Mouse (Mus musculus): ENCODE measurements around the gene Tmem8b. TPM values are rescaled to one million over a fixed set of nuclear protein-coding genes. Genes with fewer than 3 reads are reported as not detected.

Tmem8b gene
- polyA plus RNA-seq, 1 experiment from 2014 or later = 1.1 TPM

DNA sequence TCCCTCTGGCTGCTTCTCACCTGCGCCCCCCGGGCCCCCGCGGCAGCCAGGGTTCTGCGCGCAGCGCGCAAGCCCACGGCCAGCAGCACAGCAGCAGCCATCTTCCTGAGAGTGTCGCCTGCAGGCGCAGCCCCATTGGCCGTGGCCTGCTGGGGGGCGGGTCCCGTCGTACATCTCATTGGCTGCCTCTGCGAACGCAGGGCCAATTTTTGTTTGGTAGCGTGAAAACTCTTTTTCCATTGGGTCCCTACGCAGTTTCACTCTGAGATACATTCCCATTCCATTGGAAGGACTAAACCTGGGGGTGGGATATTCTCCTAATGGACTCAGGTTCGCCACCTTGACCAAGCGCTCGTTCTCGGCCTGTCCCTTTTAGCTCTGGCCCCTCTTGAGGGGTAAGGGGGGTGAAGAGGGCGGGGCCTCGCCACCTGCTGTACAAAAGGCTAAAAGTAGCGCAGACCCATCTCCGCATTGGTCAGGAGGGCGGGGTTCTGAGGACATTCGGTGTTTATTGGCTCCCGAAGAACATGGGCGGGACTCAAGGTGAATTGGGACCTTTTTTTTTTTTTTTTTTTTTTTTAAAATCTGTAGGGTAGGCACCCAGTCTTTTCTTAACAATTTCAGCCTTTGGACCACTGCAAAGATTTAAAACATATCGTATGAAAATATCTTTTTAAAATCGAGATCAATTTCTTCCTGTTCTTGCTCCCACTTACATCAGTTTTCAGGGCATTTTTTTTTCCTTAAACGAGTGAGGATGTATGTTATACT lies 12.2 kb upstream of the Tmem8b start, which contains the start of gene Hint2:
Hint2 (minus strand) TSS at position 128 of the 771 bp plus-strand sequence.
- DNase-seq (ENCODE audit: low spot score) = peak; percentile 96

DNA sequence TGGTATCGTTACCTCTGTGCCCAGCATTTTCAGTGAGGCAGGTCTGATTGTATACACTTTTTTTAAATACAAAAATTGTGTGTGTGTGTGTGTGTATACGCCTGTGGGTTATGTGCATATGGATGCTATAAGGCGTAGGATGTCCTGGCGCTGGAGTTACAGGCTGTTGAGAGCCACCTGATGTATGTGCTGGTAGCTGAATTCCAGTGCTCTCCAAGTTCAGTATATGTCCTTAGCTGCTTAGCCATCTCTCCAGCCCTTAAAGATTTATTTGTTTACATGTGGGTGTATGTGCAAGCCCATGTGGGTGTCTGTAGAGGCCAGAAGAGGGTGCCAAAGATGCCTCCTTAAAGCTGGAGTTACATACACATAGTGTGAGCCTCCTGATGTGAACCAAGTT lies 11.6 kb upstream of the Tmem8b start:
- DNase-seq (ENCODE audit: low spot score) = peak; percentile 14

DNA sequence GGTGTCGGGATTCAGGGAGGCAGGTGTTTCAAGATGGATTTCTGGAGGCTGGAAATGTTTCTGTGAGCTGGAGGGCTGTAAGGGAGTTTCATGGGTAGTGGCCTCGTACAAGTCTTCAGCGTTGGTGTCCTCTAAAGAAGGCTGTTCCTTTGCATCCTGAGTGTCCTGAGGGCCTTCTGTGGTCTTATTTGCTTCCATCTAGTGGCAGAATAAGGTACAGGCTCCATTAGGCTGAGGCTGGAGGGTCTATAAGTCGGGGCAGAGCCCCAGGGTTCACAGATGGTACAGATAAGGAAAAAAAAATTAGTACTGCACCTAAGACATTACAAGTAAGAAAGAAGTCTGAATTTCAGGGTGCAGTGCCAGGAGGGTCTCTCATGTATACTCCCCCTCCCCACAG lies 2.4 kb upstream of the Tmem8b start:
- peak; percentile 27 for DNase-seq (ENCODE audit: low spot score)

DNA sequence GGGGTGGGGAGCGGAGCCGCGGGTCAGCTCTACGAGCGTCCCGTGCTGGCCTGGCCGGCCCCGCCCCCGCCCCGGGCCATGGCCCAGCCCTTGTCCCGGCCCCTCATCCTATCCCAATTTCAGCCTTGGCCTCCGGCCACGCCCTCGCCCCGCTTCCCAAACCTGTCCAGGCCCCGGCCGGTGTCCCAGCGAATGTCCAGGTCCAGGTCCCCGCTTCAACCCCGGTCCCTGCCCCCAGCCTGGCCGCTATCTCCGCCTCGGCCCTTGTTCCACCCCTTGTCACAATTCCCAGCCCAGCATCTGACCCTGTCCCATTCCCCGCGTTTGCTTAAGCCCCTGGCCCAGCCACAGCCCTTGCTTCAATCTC lies 640 bp downstream of the Tmem8b start:
- no peak for DNase-seq (ENCODE audit: low spot score)

DNA sequence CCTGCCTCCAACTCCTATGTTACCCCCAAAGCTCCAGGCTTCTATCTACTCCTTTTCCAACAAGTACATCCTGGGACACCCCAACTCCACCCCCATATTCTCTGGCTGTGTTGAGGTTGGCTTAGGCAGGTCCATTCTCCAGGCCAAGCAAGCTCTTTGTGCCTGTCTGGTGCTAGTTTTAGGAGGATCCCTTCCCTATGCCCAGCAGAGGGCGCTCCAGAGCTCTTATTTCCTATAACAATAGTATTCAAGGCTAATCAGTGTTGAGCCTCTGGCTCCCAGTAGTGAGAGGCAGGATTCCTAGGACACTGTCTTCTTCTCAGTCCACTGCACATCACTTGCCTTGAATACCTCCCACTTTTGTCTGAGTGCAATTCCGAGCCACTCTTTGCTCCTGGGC lies 3.3 kb downstream of the Tmem8b start:
- DNase-seq (ENCODE audit: low spot score) = peak; percentile 80

DNA sequence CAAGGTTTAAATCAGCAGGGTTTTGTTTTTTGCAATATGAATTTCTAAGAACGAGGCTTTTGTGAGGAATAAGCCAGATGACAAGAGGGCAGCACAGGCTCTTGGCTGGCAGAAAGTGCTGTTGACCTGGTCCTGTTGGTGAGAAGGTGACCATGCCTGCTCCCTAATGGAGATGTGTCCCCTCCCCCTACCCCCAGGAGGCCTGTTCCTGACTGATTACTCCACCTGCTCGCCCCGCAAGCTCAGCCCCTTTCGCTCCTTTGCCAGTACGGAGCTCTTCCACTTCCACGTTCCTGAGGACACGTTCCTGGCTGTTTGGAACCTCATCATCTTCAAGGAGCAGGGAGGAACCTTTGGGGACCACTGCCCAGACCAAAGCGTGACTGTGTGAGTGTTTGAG lies 4.9 kb downstream of the Tmem8b start:
- DNase-seq (ENCODE audit: low spot score) = no peak

DNA sequence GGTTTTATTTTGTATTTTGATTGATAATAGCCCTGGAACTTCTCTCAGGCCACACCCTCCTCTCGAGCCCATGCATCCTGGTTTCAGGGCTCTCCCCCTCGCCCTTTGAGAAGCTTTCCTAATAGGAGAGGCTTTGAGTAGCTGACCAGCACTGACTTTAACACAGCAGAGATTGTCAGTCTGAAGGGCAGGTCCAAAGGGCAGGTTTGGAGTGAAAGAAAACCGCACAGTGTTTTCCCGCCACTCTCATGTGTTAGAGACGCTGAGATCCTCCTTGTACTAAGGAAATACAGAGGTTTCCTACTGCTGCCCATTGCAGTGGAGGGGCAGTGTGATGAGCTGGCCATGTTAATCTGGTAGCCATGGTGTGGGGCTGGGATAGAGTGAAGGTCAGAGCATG lies 6.2 kb downstream of the Tmem8b start:
- no peak for DNase-seq (ENCODE audit: low spot score)

DNA sequence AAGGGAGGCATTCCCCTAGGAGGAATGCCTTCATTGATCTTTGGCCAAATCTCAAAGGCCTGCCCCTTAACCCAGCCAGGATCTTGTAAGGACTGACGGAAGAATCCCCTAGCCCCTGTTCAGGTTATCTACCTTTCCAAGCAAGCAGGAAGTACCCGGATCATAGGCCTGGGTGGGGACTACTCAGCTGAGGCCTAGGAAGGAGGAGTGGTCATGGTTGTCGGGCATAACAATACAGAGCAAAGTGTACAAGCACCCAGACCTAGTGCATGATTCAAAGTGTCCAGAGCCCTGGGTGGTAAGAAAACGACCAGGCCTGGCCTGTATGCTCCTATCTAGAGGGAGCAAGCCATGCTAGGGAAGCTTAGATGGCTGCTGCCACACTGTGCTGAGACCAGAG lies 6.8 kb downstream of the Tmem8b start:
- no peak for DNase-seq (ENCODE audit: low spot score)

DNA sequence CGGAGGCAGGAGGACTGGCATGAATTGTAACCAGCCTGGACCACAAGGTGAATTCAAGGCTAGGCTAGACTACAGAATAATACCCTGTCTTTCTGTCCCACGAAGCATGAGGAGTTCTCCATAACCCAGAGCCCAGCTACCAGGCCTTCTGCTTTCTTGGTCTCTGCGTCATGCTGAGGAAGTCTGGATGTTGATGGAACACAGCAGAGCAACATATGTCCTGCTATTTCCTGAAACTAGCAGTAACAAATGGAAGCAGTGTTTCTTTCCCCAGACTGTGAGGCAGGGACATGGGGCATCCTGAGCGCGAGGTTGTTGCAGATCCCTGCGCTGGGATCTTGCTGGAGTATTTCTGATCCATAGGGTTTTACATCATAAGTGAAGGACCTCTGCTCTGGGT lies 9.8 kb downstream of the Tmem8b start:
- no peak for DNase-seq (ENCODE audit: low spot score)

DNA sequence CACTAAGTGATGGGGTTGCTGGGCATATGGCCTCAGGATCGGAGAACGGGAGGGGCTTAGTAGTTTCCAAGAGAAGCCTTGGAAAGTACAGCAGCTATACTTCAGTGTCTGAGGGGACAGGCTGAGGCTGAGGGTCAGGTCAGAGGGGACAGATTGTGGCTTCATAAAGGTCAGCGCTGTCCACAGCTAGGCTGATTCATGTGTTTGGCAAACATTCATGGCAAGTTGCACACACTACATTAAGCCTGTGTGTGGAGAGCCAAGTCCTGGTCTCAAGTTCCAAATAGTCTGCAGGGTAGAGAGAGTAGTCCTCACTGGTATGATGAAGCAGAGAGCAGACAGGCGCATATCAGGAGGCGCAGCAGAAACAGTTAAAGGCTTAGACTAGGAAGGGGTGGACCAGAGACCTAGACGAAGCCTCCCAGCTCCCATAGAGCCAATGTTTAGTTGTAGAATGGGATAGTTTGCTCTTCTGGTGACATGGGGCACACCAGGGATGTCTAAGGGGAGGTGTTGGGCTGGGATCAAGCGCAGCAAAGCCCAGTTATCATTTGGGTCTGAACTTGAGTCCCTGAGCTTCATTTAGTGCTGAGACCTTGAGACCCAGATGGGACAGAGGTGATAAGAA lies 10.8 kb downstream of the Tmem8b start:
- no peak for DNase-seq (ENCODE audit: low spot score)

DNA sequence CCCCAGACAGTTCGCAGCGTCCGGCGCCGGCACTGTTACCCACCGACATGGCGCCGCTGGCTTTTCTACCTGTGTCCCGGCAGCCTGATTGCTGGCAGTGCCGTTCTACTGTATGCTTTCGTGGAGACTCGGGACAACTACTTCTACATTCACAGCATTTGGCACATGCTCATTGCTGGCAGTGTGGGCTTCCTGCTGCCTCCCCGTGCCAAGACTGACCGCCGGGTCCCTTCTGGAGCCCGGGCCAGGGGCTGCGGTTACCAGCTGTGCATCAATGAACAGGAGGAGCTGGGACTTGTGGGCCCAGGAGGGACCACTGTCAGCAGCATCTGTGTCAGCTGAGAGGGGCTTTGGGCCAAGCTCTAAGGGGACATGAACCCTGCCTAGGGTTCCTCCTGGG lies 21.2 kb downstream of the Tmem8b start:
- no peak for DNase-seq (ENCODE audit: low spot score)

DNA sequence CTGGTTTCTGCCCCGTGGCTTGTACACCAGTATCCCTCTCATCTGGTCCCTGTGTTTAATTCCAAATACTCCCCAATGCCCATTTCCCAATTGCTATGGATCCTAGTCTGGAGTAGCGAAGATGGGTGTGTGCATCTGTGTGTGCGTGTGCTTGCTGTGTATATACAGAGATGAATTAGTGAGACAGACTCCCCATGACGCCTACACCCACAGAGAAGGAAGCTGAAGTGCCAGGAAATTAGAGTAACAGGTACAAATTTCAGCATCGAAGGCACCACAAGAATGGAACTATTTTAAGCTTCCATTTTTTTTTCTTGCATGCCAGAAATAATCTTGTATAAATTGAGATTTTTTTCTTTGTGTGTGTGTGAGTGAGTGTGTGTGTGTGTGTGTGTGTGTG lies 22.3 kb downstream of the Tmem8b start:
- no peak for DNase-seq (ENCODE audit: low spot score)

DNA sequence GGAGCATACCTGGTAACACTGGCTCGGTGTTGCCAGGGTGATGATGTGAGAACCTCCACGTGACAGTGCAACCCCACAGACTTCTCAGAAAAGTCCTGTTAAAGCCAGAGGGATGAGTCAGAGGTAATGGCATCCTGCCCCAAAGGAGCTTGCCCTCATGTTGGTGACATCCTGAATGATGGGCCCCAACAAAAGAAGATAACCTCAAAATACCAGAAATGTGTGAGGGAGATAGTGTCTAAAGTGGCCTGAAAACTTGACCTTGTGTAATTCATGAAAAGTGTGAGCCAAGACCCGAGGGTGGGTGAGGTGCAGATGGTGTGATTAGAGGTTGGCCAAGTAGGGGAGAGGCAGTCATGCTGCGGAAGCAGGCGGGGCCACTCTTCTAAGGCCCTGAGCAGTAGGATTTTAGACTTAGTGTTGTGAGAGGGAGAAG lies 25.1 kb downstream of the Tmem8b start:
- DNase-seq (ENCODE audit: low spot score) = no peak

DNA sequence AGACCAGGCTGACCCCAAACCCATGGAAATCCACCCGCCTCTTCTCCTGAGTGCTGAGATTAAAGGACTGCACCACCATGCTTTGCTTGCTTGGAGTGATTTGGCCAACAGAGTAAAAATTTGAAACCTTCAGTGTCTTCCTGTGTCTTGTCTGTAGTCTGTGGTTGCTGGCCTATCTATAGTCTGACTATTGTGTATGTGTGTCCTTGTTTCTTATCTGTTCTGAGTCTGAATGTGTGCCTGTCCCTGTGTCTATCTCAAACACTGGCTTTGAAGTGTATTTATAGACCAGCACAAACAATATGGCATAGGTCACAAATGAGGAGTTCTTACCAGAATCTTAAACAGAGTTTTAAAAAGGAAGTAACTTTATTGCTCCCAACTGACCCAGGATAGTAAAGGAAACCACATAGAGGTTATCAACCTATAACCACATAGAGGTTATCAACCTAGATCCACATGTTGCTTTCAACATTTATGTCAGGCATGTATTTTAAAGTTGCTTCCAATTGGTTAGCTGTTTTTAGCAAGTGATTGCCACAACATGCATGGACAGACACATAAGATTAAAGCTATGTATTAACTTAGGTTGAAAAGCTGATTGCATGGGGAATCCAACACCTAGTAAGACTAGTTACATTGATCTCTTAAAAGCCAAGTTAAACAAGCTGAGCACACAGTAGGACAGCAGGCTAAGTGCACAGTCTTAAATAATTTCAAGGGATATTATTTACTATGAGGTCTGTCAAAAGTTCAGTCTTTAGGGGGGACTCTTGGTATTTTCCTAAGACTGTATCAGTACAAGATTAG lies 25.9 kb downstream of the Tmem8b start:
- no peak for DNase-seq (ENCODE audit: low spot score)

DNA sequence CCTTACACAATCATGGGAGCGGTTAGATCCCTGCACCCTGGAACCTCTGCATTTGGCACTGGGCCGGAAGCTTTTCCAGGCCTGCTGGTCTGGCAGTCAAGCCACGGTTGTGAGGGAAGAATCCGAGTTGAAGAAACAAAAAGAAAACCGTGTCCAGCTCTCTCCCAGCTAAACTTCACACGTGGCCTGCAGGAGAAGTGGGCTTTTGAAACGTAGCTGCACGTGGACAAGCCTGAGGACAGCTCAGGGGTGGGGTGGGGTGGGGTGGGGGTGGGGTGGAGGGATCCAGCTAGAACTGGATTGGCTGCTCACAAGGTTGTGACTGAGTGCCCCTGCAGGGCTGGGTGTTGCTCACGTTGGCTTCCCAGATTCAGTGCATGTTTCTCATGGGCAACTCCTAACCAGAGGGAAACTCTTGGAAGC lies 26.5 kb downstream of the Tmem8b start:
- DNase-seq (ENCODE audit: low spot score) = no peak

DNA sequence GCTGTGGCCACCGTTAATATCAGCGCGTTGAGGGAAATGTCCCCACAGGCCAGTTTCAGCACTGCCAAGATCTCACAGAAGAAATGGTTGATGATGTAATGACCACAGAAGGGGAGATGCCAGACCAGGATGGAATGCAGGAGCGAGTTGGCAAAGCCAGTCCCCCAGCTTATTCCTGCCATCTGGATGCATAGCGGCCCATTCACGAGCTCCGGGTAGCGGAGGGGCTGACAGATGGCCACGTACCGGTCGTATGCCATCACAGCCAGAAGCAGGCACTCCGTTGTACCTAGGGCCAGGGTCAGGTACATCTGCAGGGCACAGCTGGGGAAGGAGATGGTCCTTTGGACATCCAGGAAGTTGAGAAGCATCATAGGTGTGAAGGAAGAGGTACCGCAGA lies 27.8 kb downstream of the Tmem8b start:
- DNase-seq (ENCODE audit: low spot score) = no peak

DNA sequence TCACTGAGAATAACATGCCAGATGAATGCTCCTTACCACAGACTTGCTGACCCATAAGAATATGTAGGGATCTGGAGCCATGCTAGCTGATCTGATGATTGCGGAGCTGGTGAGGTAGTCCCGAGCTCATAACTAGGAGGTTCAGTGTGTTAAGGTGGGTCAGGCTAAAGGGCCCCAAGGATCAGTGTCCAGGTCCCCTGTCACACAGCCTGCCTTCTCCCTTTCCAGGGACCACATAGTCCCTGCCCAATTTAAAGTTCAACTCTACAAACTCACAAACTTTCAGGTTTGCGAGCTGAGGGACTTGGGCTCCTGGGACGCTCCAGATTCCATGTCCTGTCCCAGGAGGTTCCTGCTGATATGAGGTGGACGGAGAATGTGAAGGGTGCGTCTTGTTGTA lies 31.9 kb downstream of the Tmem8b start, which contains the start of gene Olfr70:
Olfr70 (minus strand) TSS at position 101 of the 400 bp plus-strand sequence.
- no peak for DNase-seq (ENCODE audit: low spot score)

DNA sequence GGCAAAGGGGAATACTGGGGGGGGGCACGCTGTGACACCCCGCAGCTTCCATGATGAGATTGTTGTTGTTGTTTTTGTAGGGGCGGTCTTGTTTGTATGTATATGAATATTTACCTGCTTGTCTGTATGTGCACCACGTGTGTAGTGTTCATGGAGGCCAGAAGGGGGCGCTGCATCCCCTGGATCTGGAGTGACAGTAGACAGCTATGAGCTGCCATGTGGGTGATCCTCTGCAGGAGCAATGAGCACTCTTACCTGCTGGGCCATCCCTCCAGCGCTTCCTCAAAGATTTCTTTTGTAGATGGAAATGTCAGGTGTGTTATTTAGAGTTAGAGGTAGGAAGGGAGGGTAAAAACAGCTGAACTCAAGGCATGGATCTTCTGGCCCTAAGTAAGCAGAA lies 34.7 kb downstream of the Tmem8b start:
- no peak for DNase-seq (ENCODE audit: low spot score)

DNA sequence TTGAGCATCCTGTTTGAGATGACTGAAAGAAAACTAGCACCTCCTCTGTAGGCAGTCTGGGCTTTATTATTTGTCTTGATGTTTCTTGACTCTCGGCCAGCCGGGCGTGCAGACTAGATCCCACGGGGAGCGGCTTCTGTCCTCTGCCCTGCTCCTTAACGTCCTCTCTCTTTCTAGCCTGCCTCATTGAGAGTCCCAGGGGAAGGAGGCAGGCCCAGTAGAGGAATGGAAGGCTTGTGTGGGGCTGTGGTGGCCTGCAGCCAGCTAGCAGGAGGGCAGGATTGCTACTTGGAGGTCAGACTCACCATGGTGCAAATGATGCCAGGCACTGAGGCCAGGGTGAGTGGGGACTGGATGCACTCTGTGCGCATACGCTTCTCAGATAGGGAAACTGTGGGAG lies 35.1 kb downstream of the Tmem8b start:
- DNase-seq (ENCODE audit: low spot score) = no peak

DNA sequence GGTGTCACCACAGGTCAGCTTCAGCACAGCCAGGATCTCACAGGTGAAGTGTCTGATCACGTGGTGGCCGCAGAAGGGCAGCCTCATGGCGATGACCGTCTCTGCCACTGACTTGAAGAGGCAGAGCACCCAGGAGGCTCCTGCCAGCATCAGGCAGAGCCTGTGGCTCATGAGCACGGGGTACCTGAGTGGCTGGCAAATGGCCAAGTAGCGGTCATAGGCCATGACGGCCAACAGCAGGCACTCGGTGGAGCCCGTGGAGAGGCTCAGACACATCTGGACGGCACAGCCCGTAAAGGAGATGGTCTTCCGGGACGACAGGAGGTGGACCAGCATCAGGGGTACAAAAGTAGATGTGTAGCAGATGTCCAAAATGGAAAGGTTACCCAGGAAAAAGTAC lies 37.2 kb downstream of the Tmem8b start:
- DNase-seq (ENCODE audit: low spot score) = no peak

DNA sequence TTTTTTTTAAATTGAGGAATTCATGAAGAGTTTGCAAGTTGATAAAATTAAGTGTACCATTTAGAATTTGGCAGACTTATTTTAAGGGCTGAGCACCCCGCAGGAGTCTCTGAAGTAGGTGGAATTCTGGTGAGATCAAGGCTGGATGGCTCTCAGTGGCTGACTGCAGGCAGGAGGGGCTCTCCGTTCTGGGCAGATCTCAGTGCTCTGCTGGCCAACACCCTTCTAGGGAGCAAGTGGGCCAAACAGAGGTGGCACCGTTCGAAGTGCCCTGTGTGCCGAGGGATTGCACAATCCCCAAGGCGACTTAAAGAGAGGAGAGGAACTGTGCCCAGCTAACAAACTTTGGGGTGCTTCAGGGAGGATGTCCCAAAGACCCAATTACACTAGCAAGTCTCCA lies 41.1 kb downstream of the Tmem8b start, which contains the start of gene Olfr71:
Olfr71 (minus strand) TSS at position 387 of the 400 bp plus-strand sequence.
- DNase-seq (ENCODE audit: low spot score) = no peak

DNA sequence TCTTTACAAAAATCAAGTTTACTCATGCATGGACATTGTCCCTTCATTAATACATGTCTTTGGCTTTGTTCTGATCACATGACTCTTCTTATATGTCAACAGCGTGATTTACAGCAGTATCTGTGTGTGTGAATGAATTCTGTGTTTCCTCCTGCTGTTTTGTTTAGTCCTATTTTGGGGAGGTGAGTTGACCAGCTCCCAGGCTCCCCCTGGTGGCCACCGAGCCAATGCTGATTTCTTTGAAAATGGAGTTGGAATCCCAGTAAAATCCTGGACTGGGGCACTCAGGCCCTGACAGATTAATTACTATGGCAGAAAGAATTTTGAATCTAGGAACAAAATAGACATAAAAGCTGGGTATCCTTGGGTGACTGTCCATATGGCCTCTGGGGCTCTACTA lies 43.0 kb downstream of the Tmem8b start:
- DNase-seq (ENCODE audit: low spot score) = peak; percentile 49

Data from thymus, postnatal 0 days (tissue).